Mouse (Mus musculus): ENCODE measurements at regions not wholly inside any gene's neighbourhood (a gene's known extent, or its start where the extent isn't known, plus 50 kb on each side); places are given as distances from the start of the nearest gene placed in this dataset.
A peak's percentile ranks its signal among the peaks of the same experiment; 100 is the strongest.

GRCm38 (mm10) chr13:26714056-26714455 is 55.9 kb downstream of the Hdgfl1 start:
- Histone ChIP-seq H3K9me3 (no peaks in the 10 kb centered on the region), H3K9ac (replicated peaks) (no peak overlapping the region), H3K4me3 (no peak overlapping the region), H3K36me3 (no peaks in the 10 kb centered on the region), H3K4me2 (replicated peaks) (no peak overlapping the region), H3K4me1 (no peaks in the 10 kb centered on the region), H3K27ac (replicated peaks) (no peak overlapping the region), H3K27me3 (no peaks in the 10 kb centered on the region)
- WGBS: 91% methylated on average over 5 of the region's 5 CpGs
- no peak for ATAC-seq (ENCODE audit: low FRiP score, low read depth)

- Histone ChIP-seq H3K9me3 (no peaks in the 10 kb centered on the region), H3K4me2 (replicated peaks) (no peak overlapping the region), H3K4me1 (no peaks in the 10 kb centered on the region), H3K27ac (replicated peaks) (no peak overlapping the region), H3K36me3 (no peaks in the 10 kb centered on the region), H3K9ac (replicated peaks) (no peak overlapping the region), H3K27me3 (no peaks in the 10 kb centered on the region), H3K4me3 (no peak overlapping the region)
- ATAC-seq (ENCODE audit: low FRiP score, low read depth): no peak; the same call in 1 of the 2 replicates
- 19% methylated on average over 4 of the region's 4 CpGs for WGBS
These were observed 70.8 kb downstream of the Hdgfl1 start for GRCm38 (mm10) chr13:26699062-26699684.

GRCm38 (mm10) chr13:26659471-26659870 is 110.5 kb downstream of the Hdgfl1 start:
- Histone ChIP-seq H3K4me3 (no peak overlapping the region), H3K27ac (replicated peaks) (no peak overlapping the region), H3K27me3 (no peaks in the 10 kb centered on the region), H3K9ac (replicated peaks) (no peak overlapping the region), H3K4me1 (peaks cover 7% of the 10 kb centered on the region), H3K4me2 (replicated peaks) (no peak overlapping the region), H3K9me3 (no peaks in the 10 kb centered on the region), H3K36me3 (no peaks in the 10 kb centered on the region)
- ATAC-seq (ENCODE audit: low FRiP score, low read depth): no peak
- 75% methylated on average over 2 of the region's 2 CpGs for WGBS

GRCm38 (mm10) chr13:26657010-26657611 is 112.9 kb downstream of the Hdgfl1 start:
- Histone ChIP-seq H3K27me3 (no peaks in the 10 kb centered on the region), H3K4me1 (peaks cover 7% of the 10 kb centered on the region), H3K9me3 (no peaks in the 10 kb centered on the region), H3K36me3 (no peaks in the 10 kb centered on the region), H3K4me2 (replicated peaks) (no peak overlapping the region), H3K9ac (replicated peaks) (no peak overlapping the region), H3K4me3 (no peak overlapping the region), H3K27ac (replicated peaks) (peak overlapping the region; percentile 73)
- peak; percentile 86 for ATAC-seq (ENCODE audit: low FRiP score, low read depth)
- 29% methylated on average over 1 of the region's 1 CpGs for WGBS

Data from midbrain, embryonic 12.5 days (tissue).